Mouse (Mus musculus) left cerebral cortex, postnatal 36 days (tissue): ENCODE results near the gene Ogdh. TPM values are rescaled to one million over a fixed set of nuclear protein-coding genes. Genes with fewer than 3 reads are reported as not detected.
A peak's percentile ranks its signal among the peaks of the same experiment; 100 is the strongest.
"Not testable (repeated sequence)": the region's sequence is repeated elsewhere in the genome, so short reads cannot be mapped to it uniquely, and the experiment has no call there.

Experiments
- DNase-seq, 2 experiments: peaks; one replicate each; pipeline ENCODE4 v3.0.0; 2021 to 2022; ENCODE audit warnings: low spot score in 2 of 2, mixed read lengths in 1 of 2
- intact Hi-C: fragments of 180-260 bp; cut with DNase I; formaldehyde crosslinking; loops from one replicate; pipeline ENCODE4 v1.15.1; 2025
- total RNA-seq, 2 experiments: library from RNA; stranded (reverse); gene quantifications; 2 replicates each; pipeline ENCODE4 v1.2.3; 2021

Ogdh gene
- 100 to 1,000 TPM; 245 to 252 TPM for total RNA-seq

DNA sequence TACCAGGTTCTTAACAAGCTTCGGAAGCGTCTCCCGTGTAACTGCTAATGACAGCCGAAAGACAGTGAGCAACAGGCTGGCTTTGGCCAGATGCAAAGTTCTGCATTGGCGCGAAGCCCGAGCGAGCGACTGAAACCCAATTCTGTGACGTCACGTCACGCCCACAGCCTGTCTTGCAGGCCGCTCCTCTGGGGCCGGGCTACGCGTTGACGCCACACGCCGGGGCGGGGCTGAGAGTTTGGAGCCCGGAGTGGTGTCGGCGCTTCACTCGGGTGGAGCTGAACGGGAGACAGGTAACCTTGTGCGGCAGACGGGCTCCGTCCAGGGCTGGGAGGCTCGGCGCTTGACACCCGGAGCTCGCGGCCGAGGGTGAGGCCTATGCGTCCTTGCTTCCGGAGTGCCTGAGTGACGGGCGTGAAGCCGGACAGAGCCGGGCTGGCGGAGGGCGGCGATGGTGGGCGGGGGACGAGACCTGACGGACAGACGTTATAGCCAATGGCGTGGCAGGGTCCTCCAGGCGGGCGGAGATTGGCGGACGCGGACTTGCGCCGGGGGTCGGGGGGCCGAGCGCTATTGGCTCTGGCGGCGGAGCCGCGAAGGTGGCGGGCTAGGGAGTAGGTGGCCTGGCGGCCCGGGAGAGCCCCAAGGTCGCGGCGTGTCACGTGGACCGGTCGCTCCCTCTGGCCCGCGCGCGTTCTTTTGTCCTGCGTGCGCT lies at the start of gene Ogdh:
Gene Ogdh (plus strand): TSS at position 233 of the 715 bp plus-strand sequence.
- DNase-seq = peak; percentile 98 to 99
- intact Hi-C loops = no loop called here

- intact Hi-C loops = no loop called here
- no peak for DNase-seq
Observed at GRCm38 (mm10) chr11:6244707-6245106, 46.7 kb upstream of the Ogdh start.

- intact Hi-C loops = no loop called here
- DNase-seq = no peak
Observed at GRCm38 (mm10) chr11:6252248-6252647, 39.2 kb upstream of the Ogdh start.

DNA sequence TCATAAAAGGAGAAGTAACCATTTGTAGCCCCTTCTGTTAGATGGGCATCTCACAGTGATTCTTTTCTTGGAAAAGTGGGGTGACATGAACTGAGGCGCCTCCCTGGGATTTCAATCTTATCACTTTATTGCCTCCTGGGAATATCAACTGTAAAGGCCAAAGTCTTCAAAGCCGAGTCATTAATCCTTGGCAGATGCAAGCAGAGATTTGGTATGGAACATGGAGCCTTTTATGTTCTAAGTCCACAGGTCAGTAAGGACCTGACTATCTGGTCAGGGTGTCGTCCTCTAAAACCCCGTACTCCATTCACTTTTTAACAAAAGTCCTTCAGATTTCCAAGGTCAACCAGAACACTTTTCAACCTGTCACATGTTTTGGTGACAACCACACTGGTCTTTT lies 38.6 kb upstream of the Ogdh start:
- intact Hi-C loops = no loop called here
- no peak for DNase-seq

- intact Hi-C loops, DNase-seq: not testable (repeated sequence)
Observed at GRCm38 (mm10) chr11:6254602-6255001, 36.8 kb upstream of the Ogdh start.

DNA sequence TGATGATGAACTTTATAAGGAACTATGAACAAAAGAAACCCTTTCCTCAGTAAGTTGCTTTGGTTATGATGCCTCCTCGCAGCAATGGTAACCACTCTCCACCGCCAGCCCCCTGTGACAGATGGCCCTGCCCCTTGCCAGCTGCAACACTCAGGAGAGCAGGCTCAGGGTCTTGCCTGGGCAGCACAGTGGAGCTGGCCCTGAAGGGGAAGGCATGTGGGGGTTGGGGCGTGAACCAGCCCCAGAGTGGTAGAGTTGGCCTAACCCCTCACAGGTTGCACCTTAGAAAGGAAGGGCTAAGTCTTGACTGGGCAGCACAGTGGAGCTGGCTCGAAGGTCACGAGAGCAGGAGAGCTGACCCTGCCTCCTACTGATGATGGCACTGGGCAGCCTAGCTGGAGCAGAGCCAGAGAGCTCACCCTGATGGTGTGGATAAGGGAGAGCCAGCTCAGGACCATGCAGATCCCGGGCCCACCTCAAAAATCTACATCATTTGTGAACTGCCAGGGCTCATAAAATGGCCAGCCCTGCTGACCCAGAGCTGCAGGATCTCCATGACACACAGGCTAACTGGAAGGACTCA lies 34.9 kb upstream of the Ogdh start:
- intact Hi-C loops = no loop called here
- DNase-seq = no peak

DNA sequence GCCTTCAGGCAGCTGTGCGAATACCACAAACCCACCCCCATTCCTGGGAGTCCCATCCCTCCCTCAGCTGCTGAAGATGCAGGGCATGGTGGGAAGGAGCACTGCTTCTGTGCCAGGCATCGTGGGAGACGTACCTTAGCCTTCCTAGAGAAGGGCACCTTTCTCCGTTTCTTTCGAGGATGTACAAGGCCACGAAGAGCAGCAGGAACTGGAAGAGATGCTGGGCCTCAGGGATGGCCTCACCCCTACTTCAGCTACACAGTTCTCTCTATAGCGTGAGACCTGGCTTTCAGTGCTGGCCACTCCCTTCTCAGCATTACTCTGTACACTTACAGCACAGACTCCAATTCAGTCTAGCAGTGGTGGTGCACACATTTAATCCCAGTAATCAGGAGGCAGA lies 32.0 kb upstream of the Ogdh start:
- intact Hi-C loops = no loop called here
- no peak for DNase-seq

DNA sequence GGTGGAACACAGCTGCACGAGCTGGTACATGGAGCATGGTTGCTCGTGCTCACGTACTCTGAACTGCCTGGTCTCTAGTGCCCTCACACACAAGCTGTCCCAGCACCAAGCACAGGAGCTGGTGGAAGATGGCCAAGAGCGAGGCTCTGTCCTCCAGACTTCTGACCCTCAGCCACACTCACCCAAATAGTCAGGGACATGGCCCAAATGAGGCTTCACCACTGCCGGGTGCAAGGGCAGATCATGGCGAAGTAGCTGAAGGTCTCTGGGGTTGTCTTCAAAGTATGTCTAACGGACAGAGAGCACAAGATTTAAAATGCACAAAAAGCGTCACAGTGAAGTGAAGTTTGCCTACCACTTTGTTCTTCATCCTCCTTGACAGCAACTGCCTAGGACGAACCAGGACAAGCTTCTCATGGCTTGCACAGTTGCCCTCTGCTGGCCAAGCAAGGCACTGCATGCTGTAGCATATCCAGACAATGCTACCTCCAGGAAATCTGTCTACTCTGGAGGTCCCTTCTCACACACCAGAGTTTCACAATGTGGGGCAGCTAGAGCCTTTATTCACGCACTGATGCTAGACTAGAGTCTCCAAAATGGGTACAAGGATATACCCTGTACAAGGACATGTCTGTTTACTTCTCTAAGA lies 29.9 kb upstream of the Ogdh start:
- DNase-seq = peak; percentile 59 to 64
- intact Hi-C loops = loop anchor here (5.0 to 10.0 kb wide), 2 partner anchors 147 to 269 kb away; no protein-coding TSS in a partner anchor

DNA sequence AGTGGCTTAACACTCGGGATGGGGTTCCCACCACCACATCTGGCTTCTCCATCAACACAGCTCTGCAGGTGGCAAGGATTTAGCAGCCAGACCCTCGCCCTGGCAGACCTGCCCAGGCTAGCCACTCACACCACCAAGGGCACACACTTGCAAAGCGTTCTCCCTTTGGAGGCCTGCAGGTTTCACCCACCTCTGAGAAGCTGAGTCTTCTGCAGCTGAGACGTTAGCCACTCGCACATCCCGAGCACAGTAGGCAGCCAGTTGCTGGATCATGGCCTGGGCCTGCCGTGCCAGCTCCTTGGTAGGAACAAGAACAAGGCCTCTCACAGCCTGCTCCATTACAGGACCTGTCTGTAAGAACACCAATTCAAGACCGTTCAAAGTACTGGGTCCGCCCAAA lies 24.8 kb upstream of the Ogdh start:
- DNase-seq = no peak
- intact Hi-C loops = loop anchor here (5.0 to 10.0 kb wide), 2 partner anchors 64 to 152 kb away; partner anchors contain the start of genes A730071L15Rik and Nudcd3

- peak; percentile 90 for DNase-seq
- intact Hi-C loops = loop anchor here (5.0 to 10.0 kb wide), 2 partner anchors 65 to 153 kb away; partner anchors contain the start of genes A730071L15Rik and Nudcd3
Observed at GRCm38 (mm10) chr11:6267320-6268254, 23.8 kb upstream of the Ogdh start, which contains the start of gene Ddx56. Gene Ddx56, minus strand, starts transcription at chr11:6267772.

DNA sequence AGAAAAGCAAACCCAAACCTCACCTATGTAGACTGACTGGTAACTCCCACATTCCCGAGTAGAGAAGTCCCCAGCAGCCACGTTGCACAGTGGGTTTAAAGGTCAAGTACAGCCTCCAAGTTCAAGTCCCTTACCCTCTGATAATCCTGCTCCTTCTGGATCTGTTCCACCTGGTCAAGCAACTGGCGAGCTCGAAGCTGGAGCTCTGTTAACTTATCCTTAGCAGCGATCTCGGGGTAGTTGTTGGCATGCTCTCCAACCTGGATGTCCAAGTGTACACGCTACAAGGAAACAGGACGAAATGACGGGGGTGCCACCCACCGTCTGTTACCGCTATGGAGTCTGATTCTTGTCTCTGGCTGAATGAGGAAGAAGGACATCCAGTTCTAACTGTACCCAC lies 17.8 kb upstream of the Ogdh start:
- DNase-seq = no peak
- intact Hi-C loops = no loop called here

- intact Hi-C loops = no loop called here
- peak; percentile 97 to 98 for DNase-seq
Observed at GRCm38 (mm10) chr11:6274387-6275093, 16.9 kb upstream of the Ogdh start, which contains the start of gene Tmed4. Gene Tmed4, minus strand, starts transcription at chr11:6274870.

- intact Hi-C loops = no loop called here
Observed at GRCm38 (mm10) chr11:6275094-6275484, 16.3 kb upstream of the Ogdh start.

GRCm38 (mm10) chr11:6276466-6276865 lies 15.0 kb upstream of the Ogdh start:
- intact Hi-C loops = no loop called here
- no peak for DNase-seq

More at GRCm38 (mm10) chr11:6275094-6275484, 16.3 kb upstream of the Ogdh start:
- DNase-seq = no peak

DNA sequence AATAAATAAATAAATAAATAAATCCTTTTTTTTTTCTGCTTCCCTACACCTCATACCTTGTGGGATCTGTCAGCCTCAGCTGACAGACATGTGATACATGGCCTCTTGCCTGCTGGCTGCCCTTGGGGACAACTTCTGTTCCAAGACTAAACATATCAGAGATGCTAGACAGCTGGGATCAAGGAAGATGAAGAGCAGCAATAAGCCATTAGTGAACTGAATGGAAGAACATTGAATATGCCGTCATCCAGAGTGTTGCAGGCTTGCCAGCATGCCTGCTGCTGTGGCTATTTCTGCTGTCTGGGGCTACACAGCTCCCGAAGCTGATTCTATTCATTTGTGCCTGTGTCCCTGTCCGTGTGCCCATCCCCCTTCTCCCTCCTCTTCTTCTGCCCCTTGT lies 8.5 kb upstream of the Ogdh start:
- DNase-seq = no peak
- intact Hi-C loops = no loop called here

DNA sequence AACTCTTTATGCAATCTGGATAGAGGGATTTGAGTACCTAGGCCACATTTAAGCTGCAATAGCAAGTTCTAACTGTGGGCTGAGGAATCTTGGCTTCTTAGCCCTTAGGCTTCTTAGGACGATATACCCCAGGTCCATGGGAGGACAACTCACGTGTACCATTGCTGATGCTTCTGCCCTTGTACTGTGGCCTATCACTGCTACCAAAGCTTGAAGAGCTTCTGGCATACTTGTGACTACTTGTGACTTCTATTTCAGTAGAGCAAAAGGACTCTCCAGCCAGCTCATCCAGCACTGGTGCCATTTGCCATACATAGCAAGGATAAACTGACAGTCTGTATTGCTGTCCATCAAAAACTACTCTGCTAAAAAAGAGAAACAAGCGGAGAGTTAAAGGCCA lies 1.3 kb upstream of the Ogdh start:
- intact Hi-C loops = no loop called here
- no peak for DNase-seq

DNA sequence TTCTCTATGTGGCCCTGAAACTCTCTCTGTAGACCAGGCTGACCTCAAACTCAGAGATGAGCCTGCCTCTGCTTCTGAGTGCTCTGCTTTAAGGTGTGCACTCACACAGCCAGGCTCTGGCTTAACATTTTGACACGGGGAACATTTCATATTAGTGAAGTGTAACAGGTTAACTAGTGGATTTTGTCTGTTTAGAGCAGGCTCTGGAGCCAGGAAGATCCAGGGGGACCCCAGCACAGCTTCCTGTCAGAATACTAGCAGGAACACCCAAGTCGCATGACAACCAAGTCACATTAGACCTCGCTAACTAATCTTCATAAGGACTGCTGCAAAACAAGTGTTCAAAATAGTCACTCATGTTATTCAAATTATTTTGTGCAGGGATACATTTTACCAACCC lies 550 bp upstream of the Ogdh start:
- intact Hi-C loops = no loop called here
- DNase-seq = no peak

DNA sequence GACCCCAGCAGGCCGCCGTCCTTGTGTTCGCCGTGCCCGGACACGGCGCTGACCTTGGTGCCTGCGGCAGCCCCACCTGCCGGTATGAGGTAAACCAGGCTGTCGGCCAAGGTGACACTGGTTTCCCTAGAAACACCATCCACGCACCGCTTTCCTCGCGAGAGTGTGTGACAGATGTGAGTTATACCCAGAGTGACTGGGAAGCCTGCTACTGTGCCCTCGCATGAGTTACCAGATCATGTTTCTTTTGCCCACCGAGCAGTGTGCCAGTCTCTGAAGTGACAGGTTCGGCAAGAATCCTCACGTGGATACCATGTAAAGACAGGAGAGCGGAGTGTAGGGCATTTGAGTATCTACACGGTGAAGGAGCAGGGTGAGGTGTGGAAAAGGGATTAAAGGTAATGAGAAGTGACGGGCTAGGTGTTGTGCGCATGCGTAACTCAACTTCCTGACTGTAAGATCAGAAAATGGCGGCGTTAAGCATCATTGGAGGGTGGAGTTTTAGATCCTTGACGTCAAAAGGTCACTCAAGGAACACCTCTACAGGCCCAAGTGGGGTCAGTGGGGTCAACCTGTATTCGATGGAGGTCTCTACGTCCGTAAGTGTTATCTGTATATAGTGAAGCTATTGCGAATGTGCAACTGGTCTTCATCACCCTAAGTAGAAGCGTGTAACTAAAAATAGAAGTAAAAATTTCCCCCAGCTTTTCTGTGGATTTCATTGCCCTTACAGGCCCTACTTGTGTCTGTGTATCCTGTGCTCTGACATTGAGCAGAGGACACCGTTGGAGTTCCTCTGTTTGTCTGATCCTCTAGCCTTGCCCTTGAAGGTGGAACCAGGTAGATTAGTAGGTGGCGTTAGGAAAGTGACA lies 919 bp downstream of the Ogdh start:
- intact Hi-C loops = no loop called here
- no peak for DNase-seq
